Mouse (Mus musculus) cerebellum, postnatal 25 days (tissue): ENCODE data around the gene Zc3hav1.
A peak's percentile ranks its signal among the peaks of the same experiment; 100 is the strongest.

Source experiments
- DNase-seq, 2 experiments: peaks; one replicate each; pipeline ENCODE4 v3.0.0; 2021; ENCODE audit warnings: mixed read lengths in 2 of 2

The Zc3hav1 gene

GRCm38 (mm10) chr6:38351930-38352329 lies 2.5 kb downstream of the Zc3hav1 start:
- no peak for DNase-seq

- DNase-seq, result no peak
These were observed 4.6 kb downstream of the Zc3hav1 start for GRCm38 (mm10) chr6:38349806-38350205.

DNA sequence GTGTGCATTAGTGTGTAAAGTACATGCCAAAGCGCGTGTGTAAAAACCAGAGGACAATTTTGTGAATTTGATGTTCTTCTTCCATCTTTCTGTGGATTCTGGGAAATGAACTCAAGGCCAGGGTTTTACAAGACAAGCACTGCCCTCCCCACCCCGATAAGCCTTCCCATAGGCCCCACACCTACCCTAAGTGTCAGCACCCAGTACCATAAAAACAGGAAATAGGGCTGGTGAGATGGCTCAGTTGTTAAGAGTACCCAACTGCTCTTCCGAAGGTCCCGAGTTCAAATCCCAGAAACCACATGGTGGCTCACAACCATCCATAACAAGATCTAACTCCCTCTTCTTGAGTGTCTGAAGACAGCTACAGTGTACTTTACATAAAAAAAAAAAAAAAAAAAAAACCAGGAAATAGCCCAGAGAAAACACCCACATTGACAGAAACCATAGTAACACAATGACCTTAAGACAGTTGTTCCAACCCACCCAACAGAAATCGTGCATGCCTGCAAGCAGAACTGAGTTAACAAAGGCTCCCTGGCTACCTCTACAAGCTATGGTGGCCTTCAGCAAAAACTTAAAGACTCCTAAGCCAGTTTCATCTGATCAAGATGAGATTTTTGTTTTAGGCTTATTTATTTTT lies 5.5 kb downstream of the Zc3hav1 start:
- no peak for DNase-seq

GRCm38 (mm10) chr6:38347875-38348274 lies 6.5 kb downstream of the Zc3hav1 start:
- DNase-seq, result no peak

- no peak for DNase-seq
These were observed 8.6 kb downstream of the Zc3hav1 start for GRCm38 (mm10) chr6:38345796-38346195.

GRCm38 (mm10) chr6:38344006-38344670 lies 10.3 kb downstream of the Zc3hav1 start:
- DNase-seq, result no peak

DNA sequence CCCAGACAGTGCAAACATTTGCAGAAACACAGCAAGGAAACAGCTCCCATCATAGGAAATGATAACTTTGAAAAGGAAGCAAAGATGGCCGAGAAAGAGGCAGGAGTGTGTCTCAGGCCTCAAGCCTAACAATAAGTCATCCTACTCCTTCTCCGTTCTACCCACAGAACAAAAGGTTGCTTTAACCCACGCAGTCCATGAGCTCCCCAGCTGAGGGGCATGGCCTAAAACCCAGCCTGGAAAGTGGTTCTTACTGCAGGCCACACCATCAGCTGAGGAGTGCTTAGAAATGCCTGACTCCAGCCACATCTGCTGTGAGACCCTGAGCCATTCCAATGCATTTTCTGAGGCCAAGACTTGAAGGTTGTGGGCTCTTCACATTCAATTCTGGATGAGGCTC lies 10.8 kb downstream of the Zc3hav1 start:
- DNase-seq, result no peak

GRCm38 (mm10) chr6:38342666-38342992 lies 11.8 kb downstream of the Zc3hav1 start:
- no peak for DNase-seq

DNA sequence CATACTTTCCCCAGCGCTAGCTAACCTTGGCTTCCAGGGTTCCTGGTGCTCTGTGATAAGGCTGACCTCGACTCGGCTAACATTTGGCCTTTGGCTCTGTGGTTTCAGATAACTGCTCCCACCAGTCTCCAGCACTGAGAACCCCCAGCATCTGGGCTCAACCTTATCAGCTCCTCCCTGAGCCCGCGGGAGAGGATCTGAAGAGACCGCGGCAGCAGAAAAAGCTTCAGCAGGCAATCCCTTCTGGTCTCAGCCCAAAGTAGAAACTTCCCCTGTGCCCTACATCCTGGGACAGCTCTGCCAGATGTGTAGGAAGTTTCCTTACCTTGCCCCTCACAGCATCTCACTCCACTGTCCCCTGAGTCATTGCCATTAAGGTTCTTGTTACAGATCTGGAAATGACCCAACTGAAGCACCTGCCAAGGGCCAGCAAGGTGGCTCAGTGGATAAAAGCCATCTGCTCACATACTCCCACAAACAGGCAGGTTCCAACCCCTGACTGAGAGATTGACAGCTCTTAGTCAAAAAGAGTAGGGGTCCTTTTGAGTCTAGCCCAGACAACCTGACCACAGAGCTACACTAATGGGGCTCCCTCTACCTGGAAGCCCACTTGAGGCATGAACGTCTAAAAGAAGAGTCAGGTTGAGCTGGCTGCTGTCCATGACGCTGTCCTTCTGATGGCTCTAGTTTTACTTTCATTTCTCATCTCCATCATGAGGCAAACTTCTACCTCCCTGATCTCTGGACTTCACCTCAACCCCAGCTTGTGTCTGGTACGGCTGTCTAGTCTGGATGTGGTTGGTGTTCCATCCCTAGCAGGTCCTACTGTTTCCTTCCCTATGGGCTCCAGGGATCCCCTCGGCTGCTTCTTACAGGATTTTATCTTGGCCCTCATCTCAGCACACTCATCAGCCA lies 12.4 kb downstream of the Zc3hav1 start:
- peak; percentile 64 to 75 for DNase-seq

- no peak for DNase-seq
These were observed 15.3 kb downstream of the Zc3hav1 start for GRCm38 (mm10) chr6:38339078-38339477.

GRCm38 (mm10) chr6:38337951-38338350 lies 16.5 kb downstream of the Zc3hav1 start:
- DNase-seq, result no peak

- no peak for DNase-seq
These were observed 17.2 kb downstream of the Zc3hav1 start for GRCm38 (mm10) chr6:38337166-38337705.

DNA sequence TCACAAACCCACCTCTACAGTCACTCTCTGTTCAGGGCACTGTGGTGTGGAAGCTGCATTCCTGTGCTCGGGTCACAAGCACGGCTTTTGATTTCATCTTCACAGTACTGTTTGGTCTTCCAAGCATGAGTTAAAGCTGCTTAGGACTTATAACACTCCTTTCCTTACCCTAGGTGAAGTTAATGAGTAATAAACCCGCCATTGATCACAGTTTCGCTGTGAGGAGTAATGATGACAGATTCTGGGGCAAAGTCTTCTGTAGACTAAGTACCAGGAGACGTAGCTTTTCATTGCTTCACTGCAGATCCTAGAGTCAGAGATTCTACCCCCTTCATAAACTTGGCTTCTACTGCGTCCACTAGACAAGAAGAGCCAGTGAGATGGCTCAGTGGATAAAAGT lies 19.1 kb downstream of the Zc3hav1 start:
- DNase-seq, result no peak

- DNase-seq, result peak; percentile 60 to 79
These were observed 27.8 kb downstream of the Zc3hav1 start for GRCm38 (mm10) chr6:38326596-38326995.

- no peak for DNase-seq
These were observed 33.8 kb downstream of the Zc3hav1 start for GRCm38 (mm10) chr6:38320621-38321020.

DNA sequence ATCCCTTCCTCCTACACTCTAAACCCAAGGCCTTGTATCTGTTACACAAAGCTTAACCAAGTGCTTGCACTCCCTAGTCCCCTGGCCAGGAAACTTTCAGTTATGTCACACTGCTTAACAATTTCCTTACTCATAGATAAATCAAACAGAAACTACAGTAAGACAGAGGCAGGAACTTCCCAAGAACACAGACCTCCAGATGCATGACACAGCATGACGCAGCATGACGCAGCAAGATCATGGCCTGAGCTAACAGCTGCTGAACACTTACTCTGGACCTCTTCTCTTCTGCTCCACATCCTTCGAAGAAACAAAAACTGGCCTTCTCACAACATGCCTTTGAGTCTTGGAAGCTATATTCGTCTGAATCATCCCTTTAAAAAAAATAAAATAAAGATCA lies 38.4 kb downstream of the Zc3hav1 start:
- no peak for DNase-seq

GRCm38 (mm10) chr6:38309741-38310140 lies 44.7 kb downstream of the Zc3hav1 start:
- DNase-seq, result no peak

DNA sequence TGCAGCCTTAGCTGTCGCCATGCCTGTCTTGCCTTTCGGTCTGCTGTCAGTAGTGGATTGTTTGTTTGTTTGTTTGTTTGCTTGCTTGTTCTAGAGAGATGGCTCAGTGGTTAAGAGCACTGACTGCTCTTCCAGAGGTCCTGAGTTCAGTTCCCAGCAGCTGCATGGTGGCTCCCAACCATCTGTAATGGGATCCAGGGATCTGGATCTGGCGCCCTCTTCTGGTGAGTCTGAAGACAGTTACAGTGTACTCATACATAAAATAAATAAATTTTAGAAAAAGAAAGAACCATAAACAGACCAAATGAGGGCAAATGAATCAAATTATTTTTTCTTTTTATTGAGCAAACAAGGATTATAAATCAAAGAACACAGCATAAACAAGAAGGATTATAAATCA lies 49.4 kb downstream of the Zc3hav1 start:
- DNase-seq, result no peak

DNA sequence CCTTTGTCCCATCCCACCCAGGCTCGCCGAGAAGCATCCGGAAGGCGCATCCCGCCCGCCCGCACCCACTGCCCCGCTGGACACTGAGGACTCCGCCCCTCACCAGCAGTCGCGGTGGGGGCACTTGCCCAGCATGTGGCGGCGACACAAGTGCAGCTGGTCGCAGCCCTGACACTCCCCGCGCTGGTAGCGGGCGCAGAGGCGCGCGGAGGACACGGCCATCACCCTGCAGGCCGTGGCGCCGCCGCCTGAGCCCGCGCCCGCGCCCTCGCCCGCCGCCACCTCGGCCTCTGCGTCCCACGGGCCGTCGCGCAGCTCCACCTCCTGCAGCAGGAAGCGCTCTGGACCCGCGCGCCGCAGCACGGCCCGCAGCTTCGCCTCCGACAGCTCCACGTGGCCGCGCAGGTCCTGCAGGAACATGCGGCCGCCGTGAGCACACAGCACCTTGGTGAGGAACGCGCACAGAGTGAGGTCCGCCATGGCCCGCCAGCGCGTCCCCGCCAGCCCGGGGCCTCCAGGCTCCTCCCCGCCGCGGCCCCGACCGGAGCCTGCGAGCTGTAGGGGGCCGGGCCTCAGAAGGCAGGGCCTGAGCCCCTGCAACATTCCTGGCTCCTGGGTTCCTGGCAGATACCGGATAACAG lies 55.5 kb downstream of the Zc3hav1 start, which contains the start of gene Zc3hav1l:
Zc3hav1l (minus strand) TSS at position 499 of the 641 bp plus-strand sequence.
- DNase-seq, result peak; percentile 81

GRCm38 (mm10) chr6:38298246-38298635 lies 56.2 kb downstream of the Zc3hav1 start:
- peak; percentile 33 to 34 for DNase-seq

GRCm38 (mm10) chr6:38297580-38298245 lies 56.7 kb downstream of the Zc3hav1 start:
- no peak for DNase-seq

DNA sequence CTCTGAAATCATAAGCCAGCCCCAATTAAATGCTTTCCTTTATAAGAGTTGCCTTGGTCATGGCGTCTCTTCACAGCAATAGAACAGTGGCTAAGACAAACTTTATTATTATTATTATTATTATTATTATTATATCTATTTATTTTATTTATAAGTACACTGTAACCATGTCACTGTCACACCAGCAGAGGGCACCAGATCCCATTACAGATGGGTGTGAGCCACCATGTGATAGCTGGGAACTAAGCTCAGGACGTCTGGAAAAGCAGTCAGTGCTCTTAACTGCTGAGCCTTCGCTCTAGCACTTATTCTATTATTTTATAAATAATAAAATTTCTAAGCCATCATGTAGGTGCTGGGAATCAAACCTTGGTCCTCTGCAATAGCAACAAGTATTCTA lies 60.7 kb downstream of the Zc3hav1 start:
- peak in 1 of 2 experiments; percentile 9 for DNase-seq
